In the genomic region with DNA sequence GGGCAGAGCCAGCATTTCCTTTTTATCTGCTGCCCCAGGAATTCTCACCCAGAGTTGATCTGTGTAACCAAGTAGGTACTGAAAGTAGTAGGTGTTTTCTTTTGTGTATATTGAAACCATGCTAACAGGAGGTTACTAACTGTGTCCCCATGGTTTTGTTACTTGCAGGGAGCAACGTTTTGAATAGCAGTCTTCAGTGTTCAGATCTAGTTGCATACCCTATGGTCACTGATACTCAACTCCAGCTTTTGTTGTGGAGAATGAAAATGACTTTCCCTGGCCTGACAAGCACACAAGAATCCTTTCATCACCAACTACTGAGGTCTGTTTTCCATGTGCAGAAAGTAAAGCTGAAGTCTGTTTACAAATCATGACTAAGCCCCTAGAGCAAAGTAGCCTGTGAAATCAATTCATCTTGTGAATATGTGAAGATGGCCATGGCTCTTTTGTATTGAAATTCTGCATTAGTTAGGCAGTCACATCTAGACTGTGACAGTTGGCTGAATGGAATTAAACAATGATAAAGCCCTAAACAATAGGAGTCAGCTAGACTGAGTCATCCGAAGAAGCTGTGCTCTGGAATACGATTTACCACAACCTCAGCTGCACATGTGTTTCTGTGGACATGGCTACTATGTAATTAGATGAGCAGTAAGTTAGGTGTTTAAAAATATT, we compare ENCODE assay signal across 16 mouse cellular contexts.
DNase-seq lines count a peak whose midpoint lies in the region; ATAC-seq and TF ChIP-seq lines count a peak whose summit lies in the region.
"Had no signal": no experiment of that assay in that cellular context is flagged by ENCODE, and none has a peak within 500 bp of the region (broad histone marks: within the 10 kb centered on the region; RNA-seq: fewer than 3 reads in every experiment).

No protein-coding gene starts in this region.

- no peak for TF ChIP-seq CTCF in layer of hippocampus, adult 2 months (conservative IDR thresholded peaks at IDR 0.05)

- peak overlapping the region; percentile 7; the same call in 1 of the 2 replicates for H3K27ac ChIP-seq in layer of hippocampus, adult 2 months
- H3K27ac ChIP-seq in forebrain, embryonic 15.5 days (replicated peaks), result peak overlapping the region; percentile 3; the same call in 1 of the 2 replicates
- H3K27ac ChIP-seq in midbrain, embryonic 11.5 days (ENCODE audit: low read depth, low read length), result peak overlapping the region; percentile 60; the same call in 1 of the 2 replicates
- no peak overlapping the region for H3K27ac ChIP-seq in embryonic facial prominence, embryonic 10.5 days (replicated peaks)
- no peak overlapping the region for H3K27ac ChIP-seq in liver, embryonic 11.5 days (ENCODE audit: low read depth, low read length)

- no peak for ATAC-seq in forebrain, embryonic 15.5 days (replicated peaks)
- ATAC-seq in midbrain, embryonic 11.5 days (ENCODE audit: low FRiP score), result peak; percentile 92
- ATAC-seq in liver, embryonic 11.5 days (replicated peaks; ENCODE audit: low FRiP score), result no peak

- 0 out of 2 replicates have a peak, but pooled peaks cover 2% of the 10 kb centered on the region for H3K4me1 ChIP-seq in forebrain, embryonic 15.5 days
- peaks cover 7% of the 10 kb centered on the region; the same call in 1 of the 2 replicates for H3K4me1 ChIP-seq in midbrain, embryonic 11.5 days (ENCODE audit: control insufficient read depth, insufficient read depth, low read length)
- peaks cover 7% of the 10 kb centered on the region for H3K4me1 ChIP-seq in embryonic facial prominence, embryonic 10.5 days
- H3K4me1 ChIP-seq in liver, embryonic 11.5 days (replicated peaks; ENCODE audit: control insufficient read depth, insufficient read depth, low read length), result no peaks in the 10 kb centered on the region

- peak in 1 of 2 experiments; percentile 3 for DNase-seq in layer of hippocampus, adult 2 months (ENCODE audit: low spot score in 2 of 2)
- no peak for DNase-seq in layer of hippocampus, postnatal 14 days (ENCODE audit: low spot score in 2 of 2)
- peak; percentile 92 for DNase-seq in midbrain, embryonic 11.5 days (ENCODE audit: low spot score, missing footprints)
- DNase-seq in retina, postnatal 1 day, result peak; percentile 16
- DNase-seq in embryonic facial prominence, embryonic 10.5 days (ENCODE audit: low spot score), result no peak
- no peak for DNase-seq in spleen, postnatal 14 days (ENCODE audit: low spot score in 2 of 2)
- DNase-seq in liver, embryonic 11.5 days (ENCODE audit: low spot score), result no peak
- DNase-seq: cerebellum, adult 11 months; cerebellum, postnatal 25 days; gastrocnemius, postnatal 36 days; kidney, adult 2 months; kidney, postnatal 36 days; layer of hippocampus, postnatal 36 days; lung, embryonic 14.5 days; thymus, postnatal 36 days had no signal

- no peak overlapping the region for H3K4me2 ChIP-seq in forebrain, embryonic 15.5 days (replicated peaks)
- H3K4me2 ChIP-seq in midbrain, embryonic 11.5 days, result no peak overlapping the region
- H3K4me2 ChIP-seq in liver, embryonic 11.5 days, result no peak overlapping the region
- H3K4me2 ChIP-seq: lung, embryonic 14.5 days had no signal

- no peaks in the 10 kb centered on the region for H3K27me3 ChIP-seq in forebrain, embryonic 15.5 days
- H3K27me3 ChIP-seq in midbrain, embryonic 11.5 days (ENCODE audit: control insufficient read depth, insufficient read depth, low read length), result no peaks in the 10 kb centered on the region
- no peaks in the 10 kb centered on the region for H3K27me3 ChIP-seq in embryonic facial prominence, embryonic 10.5 days (replicated peaks; ENCODE audit: low read depth, poor library complexity, severe bottlenecking)
- H3K27me3 ChIP-seq in liver, embryonic 11.5 days (replicated peaks; ENCODE audit: control insufficient read depth, insufficient read depth, low read length), result no peaks in the 10 kb centered on the region

- H3K36me3 ChIP-seq in forebrain, embryonic 15.5 days, result no peaks in the 10 kb centered on the region
- H3K36me3 ChIP-seq in midbrain, embryonic 11.5 days (ENCODE audit: control insufficient read depth, insufficient read depth, low read length), result no peaks in the 10 kb centered on the region
- H3K36me3 ChIP-seq in embryonic facial prominence, embryonic 10.5 days (replicated peaks), result no peaks in the 10 kb centered on the region
- H3K36me3 ChIP-seq in liver, embryonic 11.5 days (ENCODE audit: control insufficient read depth, insufficient read depth, low read length), result no peaks in the 10 kb centered on the region

- H3K9ac ChIP-seq in forebrain, embryonic 15.5 days (replicated peaks), result no peak overlapping the region
- H3K9ac ChIP-seq in midbrain, embryonic 11.5 days (ENCODE audit: low read length), result no peak overlapping the region
- no peak overlapping the region for H3K9ac ChIP-seq in liver, embryonic 11.5 days (ENCODE audit: low read depth, low read length)
- H3K9ac ChIP-seq: lung, embryonic 14.5 days had no signal

- H3K4me3 ChIP-seq in layer of hippocampus, adult 2 months, result no peak overlapping the region
- H3K4me3 ChIP-seq in forebrain, embryonic 15.5 days, result no peak overlapping the region
- no peak overlapping the region for H3K4me3 ChIP-seq in midbrain, embryonic 11.5 days (ENCODE audit: low read depth, low read length)
- no peak overlapping the region for H3K4me3 ChIP-seq in embryonic facial prominence, embryonic 10.5 days
- no peak overlapping the region for H3K4me3 ChIP-seq in liver, embryonic 11.5 days (ENCODE audit: low read depth, low read length)

- WGBS in forebrain, embryonic 15.5 days, result 14% methylated on average over 3 of the region's 3 CpGs
- WGBS in midbrain, embryonic 11.5 days, result 14% methylated on average over 3 of the region's 3 CpGs
- WGBS in embryonic facial prominence, embryonic 10.5 days, result 37% methylated on average over 3 of the region's 3 CpGs
- WGBS in liver, embryonic 11.5 days, result 52% methylated on average over 3 of the region's 3 CpGs

- no peaks in the 10 kb centered on the region for H3K9me3 ChIP-seq in forebrain, embryonic 15.5 days
- no peaks in the 10 kb centered on the region for H3K9me3 ChIP-seq in midbrain, embryonic 11.5 days (ENCODE audit: control insufficient read depth, low read length)
- H3K9me3 ChIP-seq in embryonic facial prominence, embryonic 10.5 days, result no peaks in the 10 kb centered on the region
- H3K9me3 ChIP-seq in liver, embryonic 11.5 days (ENCODE audit: control insufficient read depth, low read length), result no peaks in the 10 kb centered on the region

Comparison
In these comparisons a context has a peak if more than half of its experiments do, and no peak if none do; other contexts are left out.
1. DNase-seq: peak in midbrain, embryonic 11.5 days (single experiment) and retina, postnatal 1 day (single experiment); none in layer of hippocampus, postnatal 14 days (0 of 2), embryonic facial prominence, embryonic 10.5 days (single experiment), spleen, postnatal 14 days (0 of 2) and liver, embryonic 11.5 days (single experiment).
2. H3K27ac ChIP-seq: peak in layer of hippocampus, adult 2 months (single experiment), forebrain, embryonic 15.5 days (single experiment) and midbrain, embryonic 11.5 days (single experiment); none in embryonic facial prominence, embryonic 10.5 days (single experiment) and liver, embryonic 11.5 days (single experiment).